Mouse (Mus musculus): ENCODE results near the gene Tbp.
"Not testable (repeated sequence)": the region's sequence is repeated elsewhere in the genome, so short reads cannot be mapped to it uniquely, and the experiment has no call there.

Tbp gene

DNA sequence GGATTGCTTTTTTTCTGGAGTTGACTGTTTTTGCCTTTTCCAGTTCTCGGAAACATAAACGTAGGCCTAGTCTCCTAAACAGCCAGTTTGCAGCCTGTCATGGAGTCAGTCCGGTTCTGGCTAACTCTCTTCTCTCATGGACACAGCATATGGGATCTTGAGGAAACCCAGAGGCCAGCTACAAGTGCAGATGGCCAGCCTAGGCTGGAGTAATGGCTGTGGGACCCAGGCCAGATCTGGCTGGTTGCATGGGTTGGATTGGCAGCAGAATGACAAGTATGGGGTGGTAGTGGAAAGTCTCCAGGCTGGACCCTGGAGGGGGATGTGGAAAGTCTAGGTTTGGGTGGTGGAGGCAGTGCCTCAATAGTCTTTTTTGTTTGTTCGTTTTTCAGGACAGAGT is 40.6 kb downstream of the Tbp start:
- no peak for DNase-seq

DNA sequence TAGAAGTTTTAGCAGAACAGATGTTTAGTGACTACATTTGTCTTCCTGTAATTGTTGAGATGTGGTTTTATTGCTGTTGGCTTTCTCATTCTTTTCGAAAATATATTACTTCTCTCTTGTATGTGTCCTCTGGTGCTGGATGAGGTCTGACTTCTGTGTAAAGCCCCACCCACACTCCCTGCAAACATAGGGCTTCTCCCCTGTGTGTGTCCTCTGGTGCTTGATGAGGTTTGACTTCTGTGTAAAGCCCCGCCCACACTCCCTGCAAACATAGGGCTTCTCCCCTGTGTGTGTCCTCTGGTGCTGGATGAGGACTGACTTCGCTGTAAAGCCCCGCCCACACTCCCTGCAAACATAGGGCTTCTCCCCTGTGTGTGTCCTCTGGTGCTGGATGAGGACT is 44.2 kb downstream of the Tbp start:
- DNase-seq = not testable (repeated sequence)

DNA sequence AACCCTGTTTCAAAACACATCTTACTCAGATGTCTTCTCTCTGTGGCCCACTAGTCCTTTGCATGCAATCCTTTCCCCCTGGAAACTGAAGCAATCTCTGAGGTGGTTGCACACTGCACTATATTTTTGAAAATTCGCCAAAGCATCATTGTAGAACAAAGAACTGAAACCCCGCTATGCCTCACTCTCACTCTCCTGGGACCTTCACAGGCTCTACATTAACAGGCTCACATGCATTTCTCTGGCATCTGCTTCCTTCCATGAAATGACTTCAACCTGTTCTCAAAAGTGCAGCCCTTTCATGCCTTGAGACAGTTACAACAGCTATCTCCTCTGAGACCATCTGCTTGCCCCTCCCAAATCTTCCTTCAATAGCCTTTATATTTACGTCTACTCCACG is 46.8 kb downstream of the Tbp start:
- no peak for DNase-seq

DNA sequence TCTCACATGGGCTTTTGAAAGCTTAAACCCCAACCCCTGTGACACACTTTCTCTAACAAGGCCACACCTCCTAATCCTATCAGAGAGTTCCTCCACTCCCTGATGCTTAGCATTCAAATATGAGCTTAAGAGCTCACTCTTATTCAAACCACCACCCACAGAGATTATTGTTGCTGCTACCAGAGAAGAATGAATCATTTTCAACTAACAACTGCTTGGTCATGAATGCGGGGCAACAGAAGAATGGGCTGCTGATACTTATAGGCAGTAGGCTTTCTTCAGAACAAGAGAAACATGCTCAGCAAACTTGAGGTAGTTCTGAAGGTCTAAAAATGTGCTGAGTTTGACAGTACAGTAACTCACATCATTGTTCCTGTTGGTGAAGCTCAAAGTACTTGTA is 50.0 kb downstream of the Tbp start:
- no peak for DNase-seq

DNA sequence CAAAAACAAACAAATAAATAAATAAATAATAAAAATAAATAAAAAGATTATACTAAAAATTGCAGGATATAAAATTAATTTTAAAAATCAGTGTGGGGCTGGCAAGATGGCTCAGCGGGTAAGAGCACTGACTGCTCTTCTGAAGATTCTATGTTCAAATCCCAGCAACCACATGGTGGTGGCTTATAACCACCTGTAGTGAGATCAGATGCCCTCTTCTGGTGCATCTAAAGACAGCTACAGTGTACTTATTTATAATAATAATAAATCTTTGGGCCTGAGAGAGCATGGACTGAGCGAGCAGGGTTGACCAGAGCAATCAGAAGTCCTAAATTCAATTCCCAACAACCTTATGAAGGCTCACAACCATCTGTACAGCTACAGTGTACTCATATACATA is 60.3 kb downstream of the Tbp start:
- no peak for DNase-seq

DNA sequence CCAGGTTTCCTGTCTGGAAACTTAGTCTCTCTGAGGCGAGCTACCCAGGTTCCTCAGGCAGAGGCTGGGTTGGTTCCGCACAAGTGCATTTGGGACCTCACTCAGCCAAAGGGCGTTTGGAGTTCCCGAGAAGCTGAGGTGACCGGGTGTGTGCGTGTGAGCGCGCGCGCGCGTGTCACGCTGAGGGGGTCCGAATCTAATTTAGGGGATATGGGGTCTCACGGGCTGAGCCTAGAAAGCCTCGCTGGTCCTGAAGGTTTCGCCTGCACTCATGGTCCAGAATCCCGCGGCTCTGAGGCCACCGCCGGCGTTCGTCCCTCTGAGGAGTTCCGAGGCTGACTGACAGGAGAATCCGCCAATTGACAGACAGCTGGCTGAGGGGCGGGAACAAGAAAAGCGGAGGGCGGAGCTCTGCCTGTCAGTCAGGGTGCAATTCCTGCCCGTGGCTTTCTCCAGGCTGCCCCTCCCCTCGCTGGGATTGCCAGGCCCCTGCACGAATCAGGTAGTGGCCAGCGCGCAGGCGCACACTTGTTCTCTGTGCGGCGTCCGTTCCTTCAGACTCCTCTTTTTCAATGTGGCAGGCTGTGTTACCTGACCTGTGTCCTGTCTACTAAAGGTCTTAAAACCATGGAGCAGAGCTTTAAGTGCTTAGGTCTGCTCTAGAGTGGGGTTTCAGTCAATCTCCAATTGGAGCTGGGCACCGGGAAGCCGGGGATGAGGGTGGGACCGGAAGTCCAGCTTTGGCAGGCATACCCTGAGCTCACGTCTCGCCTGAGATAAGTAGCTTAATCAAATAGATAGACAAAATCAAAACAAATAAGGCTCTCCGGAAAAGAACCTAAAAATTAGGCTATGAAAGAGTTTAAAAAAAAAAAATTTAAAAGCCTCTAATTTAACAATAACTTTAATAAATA is 64.6 kb downstream of the Tbp start, which contains the start of gene Prdm9:
Prdm9 (minus strand) TSS at position 341 of the 914 bp plus-strand sequence.
- DNase-seq = peak; percentile 100

DNA sequence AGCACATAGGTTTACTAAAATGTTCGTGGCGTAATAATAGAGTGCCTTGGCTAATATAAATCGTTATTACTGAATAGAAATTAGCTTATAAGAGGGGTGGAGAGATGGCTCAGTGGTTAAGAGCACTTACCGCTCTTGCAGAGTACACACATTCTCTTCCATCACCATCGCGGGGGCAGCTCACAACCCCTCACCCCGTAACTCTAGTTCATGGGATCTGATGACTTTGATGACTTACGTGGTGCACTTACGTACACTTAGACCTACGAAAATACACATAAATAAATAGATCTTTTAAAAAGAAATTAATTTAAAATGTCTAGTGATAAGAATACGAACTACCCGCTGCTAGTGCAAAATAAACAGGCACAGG is 65.2 kb downstream of the Tbp start:
- peak; percentile 21 for DNase-seq

DNA sequence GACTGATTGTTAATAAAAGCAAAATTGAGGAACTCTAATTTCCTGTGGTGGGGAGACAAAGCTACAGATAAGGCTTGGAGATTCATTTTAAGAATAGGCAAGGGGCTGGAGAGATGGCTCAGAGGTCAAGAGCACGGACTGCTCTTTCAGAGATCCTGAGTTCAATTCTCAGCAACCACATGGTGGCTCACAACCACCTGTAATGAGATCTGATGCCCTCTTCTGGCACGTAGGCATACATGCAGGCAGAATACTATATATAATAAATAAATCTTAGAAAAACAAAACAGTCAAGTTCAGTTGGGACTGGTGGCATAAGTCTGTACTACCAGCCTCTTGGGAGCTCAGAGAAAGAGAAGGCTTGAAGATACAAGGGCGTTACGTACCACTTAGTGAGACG is 67.2 kb downstream of the Tbp start:
- no peak for DNase-seq

DNA sequence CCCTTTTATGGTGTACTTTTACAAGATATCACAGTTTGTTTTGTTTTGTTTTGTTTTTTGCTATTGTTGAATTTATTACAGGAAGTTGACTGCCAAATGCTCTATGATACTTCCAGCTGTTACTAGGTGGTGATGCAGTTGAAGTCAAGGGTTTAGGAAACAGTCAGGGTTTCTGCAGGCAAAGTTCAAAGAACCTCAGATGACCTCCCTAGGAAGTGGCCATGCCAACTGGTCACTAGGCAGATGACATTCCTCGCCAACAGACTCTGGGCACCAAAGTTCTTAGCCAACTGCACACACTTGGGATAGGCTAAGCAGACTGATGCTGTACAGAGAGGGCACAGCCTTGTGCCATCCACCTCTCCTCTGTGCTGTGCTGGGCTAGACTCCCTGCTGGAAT is 75.4 kb downstream of the Tbp start:
- DNase-seq = no peak

DNA sequence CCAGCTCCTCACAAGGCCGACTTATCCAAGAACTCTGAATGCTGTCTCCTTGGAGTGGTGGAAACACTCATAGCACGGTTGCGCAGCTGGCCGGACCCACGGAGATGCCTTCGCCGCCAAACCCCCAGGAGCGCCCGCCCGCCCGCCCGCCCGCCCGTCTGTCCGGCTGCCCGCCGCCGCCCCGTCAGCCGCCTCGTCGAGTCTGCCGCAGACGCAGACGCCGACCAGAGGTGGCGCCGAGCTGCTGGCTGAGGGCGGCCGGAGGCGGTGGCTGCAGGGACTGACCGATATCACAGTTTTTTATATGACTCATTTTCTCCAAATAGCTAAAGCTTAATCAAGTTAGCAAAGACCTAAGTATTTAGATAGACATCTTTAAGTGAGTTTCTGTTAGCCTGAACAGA is 77.6 kb downstream of the Tbp start:
- peak; percentile 42 for DNase-seq
